Mouse (Mus musculus) MN1 (cell line): ENCODE data around the gene Aplp2.

Experiments
- DNase-seq: peaks from one replicate; pipeline ENCODE4 v3.0.0-alpha.2; 2016; ENCODE audit warnings: low spot score

Gene Aplp2

DNA sequence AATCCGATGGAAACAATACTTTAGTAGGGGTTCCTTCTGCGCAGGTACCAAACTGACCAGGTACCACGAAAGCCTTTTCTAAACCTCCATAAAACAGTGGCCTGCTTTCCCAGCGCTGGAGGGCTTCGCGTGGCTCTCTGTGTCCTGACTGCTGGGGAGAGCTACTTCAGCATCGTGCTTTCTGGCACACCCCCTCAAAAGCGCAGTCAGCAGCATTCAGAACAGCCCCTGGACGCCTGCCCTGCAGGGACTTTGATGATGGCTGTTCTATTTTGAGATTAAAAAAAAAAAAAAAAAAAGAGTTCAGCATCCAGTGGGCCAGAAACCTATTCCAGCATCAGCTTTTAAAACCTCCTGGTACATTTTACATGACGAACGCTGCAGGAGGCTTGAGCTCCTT lies 14.2 kb upstream of the Aplp2 start:
- DNase-seq, result no peak

DNA sequence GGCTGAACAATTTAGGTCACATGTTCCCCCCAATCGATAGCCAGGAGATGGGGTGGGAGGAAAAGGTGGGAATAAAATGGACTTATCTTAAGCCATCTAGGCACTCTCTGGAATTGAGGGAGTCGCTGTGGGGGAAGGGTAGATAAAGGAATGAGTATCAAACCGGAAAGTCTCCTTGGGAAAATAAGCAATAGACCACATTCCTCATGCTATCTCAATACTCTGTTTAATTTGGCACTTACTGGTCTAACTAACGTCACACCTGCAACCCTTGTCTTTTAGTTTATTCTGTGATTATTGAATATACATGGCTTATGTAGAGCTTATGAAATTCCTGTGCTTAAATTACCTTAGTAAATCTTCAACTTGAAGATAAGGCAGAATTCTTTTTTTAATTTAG lies 11.9 kb upstream of the Aplp2 start:
- no peak for DNase-seq

DNA sequence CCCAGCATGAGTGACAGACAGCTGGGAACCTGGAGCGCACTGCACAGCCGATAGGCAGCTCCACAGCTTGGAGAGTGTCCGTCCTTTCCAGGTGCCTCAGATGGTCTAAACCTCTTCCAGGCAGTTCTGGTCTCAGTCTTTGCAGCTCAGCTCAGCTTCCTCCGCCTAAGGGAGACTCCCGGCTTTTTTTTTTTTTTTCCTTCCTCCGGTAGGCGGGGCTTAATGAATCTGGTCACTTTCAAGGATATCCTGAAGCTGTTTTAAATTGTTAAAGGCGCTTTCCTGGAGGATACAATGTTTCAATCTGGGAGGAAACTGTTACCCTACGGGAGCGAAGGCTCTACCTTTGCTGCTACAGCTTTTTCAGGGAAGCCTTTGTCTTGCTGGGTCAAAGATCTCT lies 9.6 kb upstream of the Aplp2 start:
- DNase-seq, result no peak

DNA sequence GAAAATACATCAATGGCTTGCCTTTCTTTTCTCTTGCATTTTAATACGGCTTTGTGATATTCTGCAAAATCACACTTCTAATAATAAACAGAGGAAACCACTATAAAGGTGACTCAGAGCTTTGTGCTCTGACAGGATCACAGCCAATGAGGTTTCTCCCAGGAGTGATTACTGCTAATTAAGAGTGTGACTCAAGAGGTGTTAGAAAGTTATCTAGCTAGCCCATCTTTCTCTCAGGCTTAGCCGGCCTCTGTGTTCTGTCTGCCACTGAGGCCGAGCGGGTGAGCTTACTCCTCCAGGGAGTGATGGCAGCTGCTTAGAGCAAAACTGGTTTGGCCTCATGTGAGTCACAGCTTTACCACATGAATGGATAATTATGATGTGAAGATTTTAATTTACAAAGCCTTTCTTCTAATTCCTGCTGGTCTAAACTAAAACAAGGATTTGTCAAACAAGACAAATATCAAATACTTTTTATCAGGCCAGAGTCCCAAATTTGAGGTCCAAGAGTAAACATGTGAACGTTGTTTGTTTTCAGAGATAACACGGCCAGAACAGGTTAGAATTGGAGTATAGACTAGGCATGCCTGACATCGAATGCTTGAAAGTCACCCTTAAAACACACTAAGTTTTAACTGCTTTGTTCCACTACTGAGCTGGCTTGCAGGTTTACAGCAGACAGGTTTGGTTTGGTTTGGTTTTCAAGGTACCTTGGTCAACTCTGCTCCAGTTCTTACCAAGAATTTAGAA lies 6.2 kb upstream of the Aplp2 start:
- DNase-seq, result peak; percentile 61

DNA sequence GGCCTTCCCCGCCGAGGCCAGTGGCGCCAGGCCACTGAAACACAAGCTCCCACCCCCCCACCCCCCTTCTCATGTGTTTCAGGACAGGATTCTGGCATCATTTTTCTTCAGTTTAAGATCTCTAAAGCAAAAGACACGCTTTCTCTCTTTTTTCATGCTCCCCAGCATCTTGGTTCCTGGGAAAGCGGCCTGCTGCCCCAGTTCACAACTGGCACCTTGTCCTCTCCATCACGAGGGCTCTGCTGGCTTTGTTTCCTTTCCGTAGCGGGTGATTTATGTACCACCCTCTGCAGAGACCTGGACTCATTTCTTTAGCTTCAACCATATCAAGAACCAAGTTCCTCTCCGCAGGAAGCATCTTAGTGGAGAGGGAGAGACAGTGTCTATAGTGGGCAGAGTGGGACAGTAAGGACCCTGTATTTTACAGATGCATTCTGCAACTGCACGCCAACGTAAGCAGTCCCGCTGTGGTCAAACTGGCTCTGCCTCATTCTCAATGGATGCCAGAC lies 939 bp upstream of the Aplp2 start:
- peak; percentile 50 for DNase-seq

DNA sequence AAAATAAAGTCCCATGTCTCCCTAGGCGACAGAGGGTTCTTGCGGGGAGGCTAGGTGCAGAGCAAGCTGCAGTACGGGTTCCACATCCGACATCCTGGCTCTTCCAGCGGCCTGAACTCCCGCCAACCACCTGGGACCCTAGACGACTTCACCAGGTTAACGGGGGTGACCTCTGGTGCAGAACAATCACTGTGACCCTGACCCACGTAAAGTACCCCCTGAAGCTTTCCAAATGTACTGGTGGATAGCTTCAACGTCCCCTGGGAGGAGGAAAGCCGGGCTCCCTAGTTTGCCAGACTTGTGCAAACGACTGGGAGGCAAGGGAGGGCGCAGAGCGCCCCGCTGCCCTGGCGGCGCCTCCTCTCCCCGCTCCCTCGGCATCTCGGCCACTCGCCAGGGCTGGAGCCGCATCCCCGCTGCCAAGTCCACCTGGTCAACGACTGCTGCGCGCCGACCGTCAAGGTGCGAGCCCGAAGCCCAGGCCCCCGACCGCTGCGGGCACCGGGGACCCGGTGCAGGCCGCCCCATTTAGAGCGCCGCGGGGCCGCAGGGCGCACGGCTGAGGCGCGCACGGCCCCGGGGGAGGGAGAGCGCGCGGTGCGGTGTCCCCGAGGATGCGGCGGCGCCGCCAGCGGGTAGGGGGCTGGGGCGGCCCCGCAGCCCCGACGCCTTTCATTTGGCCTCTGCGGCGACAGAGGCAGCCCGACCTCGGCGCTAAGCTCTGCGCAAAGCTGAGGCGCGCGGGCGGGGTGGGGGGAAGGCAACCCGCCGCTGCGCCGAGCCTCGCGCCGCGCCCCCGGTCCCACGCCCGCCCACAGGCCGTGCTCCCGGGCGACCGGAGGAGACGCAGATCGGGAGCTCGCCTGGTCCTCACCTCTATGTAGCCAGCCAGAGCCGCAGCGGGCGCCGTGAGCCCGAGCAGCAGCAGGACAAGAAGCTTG lies 596 bp downstream of the Aplp2 start:
- peak; percentile 33 for DNase-seq

DNA sequence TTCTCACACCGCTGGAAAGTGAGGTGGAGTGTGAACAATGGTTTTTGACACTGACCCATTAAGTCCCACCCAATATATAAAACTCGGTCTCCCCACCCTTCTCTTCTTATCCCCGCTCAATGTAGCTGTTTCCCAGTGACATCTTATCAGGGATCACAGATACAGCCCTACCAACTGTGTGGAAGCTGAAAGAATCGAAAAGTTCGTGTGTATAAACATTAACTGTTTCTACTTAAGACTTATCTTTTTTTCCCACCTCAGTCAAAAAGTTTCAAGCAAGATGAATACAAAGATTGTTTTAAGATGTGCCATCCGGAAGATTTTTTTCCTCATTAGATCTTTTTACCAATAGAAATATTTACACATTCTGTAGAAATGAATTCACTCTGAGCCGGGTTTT lies 1.5 kb downstream of the Aplp2 start:
- no peak for DNase-seq

DNA sequence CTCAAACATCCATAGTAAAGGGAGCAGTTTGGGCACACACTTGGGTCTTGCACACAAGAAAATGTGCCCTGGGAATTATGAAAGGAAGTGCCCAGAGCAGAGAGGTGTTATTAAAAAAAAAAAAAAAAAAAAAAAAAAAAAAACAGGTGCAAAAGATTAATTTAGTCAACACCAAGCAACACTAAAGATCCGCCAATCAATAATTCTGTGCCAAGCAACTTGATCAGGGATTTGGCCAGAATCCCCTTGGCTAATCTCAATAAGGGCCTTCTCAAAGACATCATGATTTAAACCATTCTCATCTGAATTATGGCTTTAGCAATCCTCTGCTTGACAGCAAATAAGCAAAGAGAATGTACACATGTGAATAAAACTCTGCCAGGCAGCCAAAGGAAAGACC lies 2.1 kb downstream of the Aplp2 start:
- no peak for DNase-seq

DNA sequence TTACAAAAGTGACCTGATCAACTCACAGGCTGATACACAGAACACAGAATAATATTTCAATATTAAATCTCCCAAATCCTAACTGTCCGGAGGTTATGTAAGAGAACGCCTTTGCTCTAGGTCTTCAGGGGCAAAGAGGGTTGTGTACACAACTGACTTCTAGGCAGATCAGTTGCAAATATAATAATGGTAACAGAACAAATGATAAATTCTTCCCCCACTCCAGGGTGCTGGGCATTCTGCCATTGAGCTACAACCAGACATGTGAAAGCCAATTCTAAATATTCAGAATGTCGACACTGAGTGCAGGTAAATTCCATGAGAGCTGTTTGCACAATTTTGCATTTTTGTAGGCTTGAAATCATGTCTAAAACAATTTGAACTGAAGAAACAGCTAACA lies 3.9 kb downstream of the Aplp2 start:
- DNase-seq, result no peak

DNA sequence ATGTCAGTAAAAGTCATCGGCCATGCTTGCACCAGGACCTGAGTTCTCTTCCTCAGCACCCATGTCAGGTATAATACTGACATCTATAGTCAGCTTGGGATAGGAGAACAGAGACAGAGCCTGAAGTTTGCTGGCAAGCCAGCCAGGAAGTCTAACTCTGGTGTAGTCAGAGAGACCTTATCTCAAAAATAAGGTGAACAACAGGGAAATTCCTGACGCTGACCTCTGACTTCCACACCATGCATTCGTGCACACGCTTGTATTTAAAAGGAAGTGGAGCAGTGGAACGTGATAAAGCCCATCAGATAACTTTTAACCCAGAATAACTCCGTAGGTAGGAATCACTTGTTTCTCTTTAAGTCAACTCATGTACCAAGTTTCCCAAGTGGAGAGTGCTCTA lies 6.9 kb downstream of the Aplp2 start:
- DNase-seq, result no peak

DNA sequence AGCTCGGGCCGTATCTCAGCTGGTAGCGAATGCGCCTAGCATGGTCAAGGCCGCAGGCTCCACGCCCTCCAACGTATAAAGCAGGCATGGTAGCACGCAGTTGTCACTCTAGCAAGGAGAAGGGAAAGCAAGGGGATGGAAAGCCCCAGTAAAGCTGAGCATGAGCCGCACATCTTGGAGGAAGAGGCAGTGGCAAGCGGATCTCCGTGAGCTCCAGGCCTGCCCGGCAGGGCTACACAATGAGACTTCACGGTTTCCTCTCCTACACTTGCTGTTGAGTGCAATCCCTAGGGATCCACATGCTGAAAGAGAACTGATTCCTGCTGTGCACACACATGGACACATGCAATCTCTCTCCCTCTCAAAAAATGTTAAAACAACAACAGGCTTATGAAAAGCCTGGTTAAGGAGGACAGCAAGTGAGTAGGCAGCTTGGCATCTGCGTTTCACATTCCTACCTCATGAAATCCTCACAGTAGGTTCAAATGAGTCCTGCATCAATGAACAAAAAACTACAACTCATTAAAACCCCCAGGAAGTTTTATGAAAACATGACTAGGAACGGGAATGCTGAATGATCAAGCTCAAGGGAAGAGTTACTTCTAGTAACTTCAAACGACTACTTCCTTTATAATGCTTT lies 7.9 kb downstream of the Aplp2 start:
- DNase-seq, result no peak

DNA sequence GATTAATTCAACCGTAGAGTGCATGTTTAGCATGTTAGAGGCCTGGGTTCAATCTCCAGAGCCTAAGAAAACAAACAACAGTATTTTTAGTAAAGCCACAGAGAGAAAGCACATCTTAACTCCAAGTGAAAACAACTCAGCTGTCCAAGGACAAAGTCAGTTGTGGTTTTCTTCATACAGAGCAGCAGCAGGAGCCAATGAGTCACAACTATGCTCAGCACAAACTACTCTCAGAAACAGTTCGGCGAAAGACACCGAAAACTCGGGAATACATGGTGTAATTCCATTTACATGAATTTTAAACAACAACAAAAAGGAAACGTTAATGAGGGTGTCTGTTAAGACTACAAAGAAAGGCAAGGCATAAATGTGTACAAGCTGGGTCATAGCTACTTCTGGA lies 8.5 kb downstream of the Aplp2 start:
- no peak for DNase-seq

DNA sequence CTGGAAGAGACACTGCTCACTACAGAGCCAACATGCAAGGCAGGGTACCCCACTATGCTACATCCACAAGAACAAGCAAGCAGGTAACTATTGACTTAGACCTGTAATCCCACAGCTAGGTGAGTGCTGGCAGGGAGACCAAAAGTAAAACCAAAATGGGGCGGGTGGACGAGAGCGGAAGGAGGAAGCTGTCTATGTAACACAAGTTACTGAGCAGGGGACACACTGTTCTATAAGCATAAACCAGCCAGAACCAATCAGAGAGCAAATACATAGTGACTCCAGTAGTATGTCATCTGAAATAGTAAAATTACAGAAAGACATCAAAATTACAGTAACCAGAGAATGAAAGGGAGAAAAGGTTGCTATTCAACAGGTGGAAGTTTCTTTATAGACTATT lies 13.0 kb downstream of the Aplp2 start:
- no peak for DNase-seq

DNA sequence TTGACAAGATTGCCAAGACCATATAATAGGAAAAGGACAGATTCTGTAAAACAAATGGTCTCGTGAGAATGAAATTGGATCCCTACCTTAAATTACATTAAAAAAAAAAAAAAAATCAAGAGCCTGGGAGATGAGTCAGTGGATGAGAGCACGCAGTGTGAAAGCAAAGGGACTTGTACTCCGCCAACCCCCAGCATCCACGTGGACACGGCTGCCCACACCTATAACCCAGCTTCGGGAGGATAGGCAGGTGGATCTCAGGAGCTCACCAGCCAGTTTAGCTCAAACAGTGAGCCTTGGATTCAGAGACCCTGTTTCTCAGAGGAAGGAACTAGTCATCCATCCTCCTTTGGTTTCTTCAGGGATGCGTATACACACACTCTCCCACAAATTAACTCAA lies 13.8 kb downstream of the Aplp2 start:
- DNase-seq, result no peak

DNA sequence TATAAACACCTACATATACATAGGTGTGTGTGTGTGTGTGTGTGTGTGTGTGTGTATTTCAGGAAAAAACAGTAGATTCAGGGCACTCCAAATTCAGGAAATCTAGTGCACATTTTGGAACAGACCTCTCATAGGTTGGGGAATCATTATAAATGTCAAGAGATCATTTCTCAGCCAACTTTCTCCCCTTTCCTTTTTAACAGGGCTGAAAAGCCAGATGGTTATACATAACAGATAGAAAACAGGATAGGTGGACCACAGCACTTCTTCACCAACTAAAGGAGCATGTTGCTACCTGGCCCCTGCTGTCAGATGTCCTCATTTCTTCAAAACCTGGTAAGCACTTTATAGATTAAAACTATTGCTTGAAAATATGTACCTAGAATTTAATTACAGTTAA lies 14.9 kb downstream of the Aplp2 start:
- DNase-seq, result no peak

DNA sequence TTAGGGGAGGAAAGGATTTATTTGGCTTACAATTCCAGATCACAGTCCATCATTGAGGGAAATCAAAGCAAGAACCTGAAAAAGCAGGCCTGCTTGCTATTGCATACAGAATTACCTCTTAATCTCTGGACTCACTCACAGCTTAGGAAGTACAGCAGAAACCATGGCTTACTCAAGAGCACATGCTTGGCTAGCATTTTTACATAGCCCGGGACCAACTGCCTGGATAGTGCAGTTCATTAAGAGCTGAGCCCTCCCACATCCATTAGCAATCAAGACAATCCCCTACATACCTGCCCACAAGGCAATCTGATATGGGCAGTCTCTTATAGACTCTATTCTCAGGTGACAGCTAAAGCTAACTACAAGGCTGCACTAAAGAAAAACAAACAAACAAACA lies 16.0 kb downstream of the Aplp2 start:
- no peak for DNase-seq

DNA sequence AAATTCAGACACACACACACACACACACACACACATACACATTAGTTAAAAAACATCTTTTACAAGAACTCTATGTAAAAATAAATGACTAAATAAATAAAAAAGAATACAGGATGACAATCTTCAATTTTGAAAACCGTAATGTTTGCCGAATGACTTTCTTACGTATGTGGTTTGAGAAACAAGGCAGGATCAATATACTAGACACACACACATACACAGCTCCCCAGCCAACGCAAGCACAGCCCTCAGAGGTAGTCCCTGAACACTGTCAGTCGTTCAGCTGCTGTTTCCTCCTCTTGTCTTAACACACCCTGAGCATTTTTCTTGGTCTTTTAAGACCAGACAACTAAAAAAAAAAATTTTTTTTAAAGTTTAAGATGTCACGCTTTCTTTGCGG lies 19.2 kb downstream of the Aplp2 start:
- no peak for DNase-seq

DNA sequence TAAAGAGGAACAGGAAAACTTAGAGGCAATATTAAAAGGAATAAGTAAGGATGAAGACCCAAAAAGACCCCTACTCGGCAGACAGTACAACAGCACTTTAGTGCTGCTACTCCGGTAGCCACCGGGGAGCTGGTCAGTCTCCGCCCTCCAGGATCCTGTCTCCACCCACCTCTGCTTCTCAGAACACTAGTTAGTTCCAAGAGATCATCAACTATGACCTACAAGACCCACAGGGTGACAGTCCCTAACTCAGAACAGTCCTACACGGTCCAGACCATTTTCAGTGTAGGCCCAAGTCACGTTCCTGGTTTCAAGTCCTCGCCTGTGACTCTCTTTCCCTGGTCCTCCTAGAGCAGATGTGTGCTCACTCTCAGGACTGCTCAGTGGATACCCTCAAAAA lies 20.1 kb downstream of the Aplp2 start:
- no peak for DNase-seq

DNA sequence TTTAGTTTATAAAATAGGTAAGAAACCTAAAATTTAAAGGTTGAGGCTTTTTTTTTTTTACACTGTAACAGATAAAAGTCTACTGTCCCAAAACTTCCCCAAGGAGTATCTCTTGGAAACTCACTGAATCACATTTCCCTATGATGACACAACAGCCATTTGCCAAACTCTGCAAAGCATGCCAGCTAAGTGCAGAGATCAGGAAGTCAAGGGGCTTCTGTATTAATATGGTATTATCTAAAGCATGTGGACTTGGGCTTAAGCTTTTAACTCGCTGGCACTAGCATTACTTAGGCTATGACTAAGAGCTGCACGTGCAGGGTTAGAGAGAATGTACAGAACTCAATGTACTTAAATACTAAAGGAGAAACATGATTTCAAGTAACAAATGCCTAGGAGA lies 22.4 kb downstream of the Aplp2 start:
- DNase-seq, result no peak

DNA sequence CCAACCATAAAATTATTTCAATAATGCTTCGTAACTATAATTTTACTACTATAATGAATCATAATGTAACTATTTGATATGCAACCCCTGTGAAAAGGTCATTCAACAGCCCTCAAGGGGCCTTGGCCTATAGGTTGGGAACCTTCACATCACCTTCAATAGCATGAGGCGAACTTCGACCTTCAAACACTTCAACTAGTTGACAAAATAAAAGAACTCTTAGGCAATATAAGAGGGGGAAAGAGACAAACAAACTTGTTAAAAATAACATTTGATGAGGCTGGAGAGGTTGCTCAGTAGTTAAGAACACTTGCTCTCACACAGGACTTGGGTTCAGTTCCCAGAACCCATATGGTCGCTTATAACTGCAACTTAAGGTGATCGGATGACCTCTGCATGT lies 27.2 kb downstream of the Aplp2 start:
- no peak for DNase-seq

DNA sequence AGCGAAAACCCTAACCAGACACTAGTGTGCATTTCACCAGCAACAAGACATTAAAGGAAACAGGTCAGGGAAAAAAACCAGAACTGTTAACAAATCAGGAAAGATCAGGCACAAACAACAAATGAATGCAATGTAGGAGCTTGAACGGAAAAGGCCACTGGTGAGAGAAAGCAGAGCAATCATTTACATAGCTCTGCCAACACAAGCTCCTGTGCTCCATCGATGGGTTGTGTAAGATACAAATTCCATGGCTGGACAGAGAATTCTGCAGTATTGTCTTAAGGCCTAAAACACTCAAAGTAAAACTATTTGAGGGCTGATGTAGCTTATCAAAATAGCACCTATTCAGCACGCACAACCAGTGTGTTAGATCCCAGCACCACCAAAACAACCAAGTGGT lies 28.6 kb downstream of the Aplp2 start:
- no peak for DNase-seq

DNA sequence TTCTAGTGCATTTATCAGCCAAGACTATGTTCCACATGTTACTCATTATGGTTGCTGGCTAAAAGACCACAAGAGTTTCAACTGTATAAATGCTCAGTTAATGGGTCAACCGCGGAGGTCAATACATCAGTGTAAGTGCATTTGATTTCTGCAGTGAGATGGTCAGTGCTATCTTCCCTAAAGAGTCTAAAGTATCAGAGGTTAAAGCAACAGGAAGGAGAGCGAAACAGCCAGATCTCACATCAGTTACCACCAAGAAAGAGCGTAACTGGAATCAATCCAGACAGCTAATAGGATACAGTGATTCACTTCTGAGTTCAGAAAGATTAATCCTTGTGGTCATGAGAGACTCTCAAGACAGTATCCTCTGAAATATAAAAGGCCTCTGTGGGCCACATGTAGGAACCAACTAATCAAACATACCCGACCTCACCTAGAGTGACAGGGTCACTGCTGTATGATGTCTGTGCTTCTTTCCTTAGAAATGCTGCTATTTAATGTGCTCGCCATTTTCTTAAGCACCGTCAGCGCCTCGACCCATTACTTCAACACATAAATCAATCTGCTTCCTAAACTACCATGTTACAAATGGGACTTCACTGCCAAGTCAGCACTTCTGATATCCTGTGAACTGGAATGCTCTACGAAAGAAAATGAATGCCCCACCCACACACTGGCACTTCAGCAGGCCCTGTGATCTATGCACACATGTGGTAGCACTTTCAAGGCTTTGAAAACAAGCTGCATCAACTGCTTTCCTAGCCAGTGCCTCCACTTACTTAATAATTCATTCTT lies 30.1 kb downstream of the Aplp2 start:
- DNase-seq, result no peak
